Mouse (Mus musculus): ENCODE measurements around the gene Ppox. TPM values are rescaled to one million over a fixed set of nuclear protein-coding genes. Genes with fewer than 3 reads are reported as not detected.
"Not testable (repeated sequence)": the region's sequence is repeated elsewhere in the genome, so short reads cannot be mapped to it uniquely, and the experiment has no call there.

Gene Ppox
- polyA plus RNA-seq (2015; fragmentation: Nextera tagmentation; extraction: Ambion mirVana) = 49.3 and 50.6 TPM in 2 replicates

- peak; percentile 97 for ATAC-seq (ENCODE audit: borderline replicate concordance, extremely low read depth, low FRiP score, low TSS enrichment)
- H3K36me3 ChIP-seq = peaks cover 58% of the 10 kb centered on the region
- no peaks in the 10 kb centered on the region for H3K9me3 ChIP-seq
- H3K4me2 ChIP-seq = peak within 1 kb of the TSS; percentile 86
- peak within 1 kb of the TSS; percentile 75 for H3K9ac ChIP-seq
- H3K27me3 ChIP-seq = no peaks in the 10 kb centered on the region
- H3K4me3 ChIP-seq = peak within 1 kb of the TSS; percentile 80
- WGBS = under 1% methylated on average over 26 of the region's 26 CpGs
- peaks cover 18% of the 10 kb centered on the region for H3K4me1 ChIP-seq
- peak within 1 kb of the TSS; percentile 88 for H3K27ac ChIP-seq
Observed at GRCm38 (mm10) chr1:171280916-171281527, at the start of gene Ppox. TSS of gene Ppox (minus strand) at chr1:171281186.

- ATAC-seq (ENCODE audit: borderline replicate concordance, extremely low read depth, low FRiP score, low TSS enrichment) = no peak
- under 1% methylated on average over 4 of the region's 4 CpGs for WGBS
- H3K4me1 ChIP-seq = peaks cover 35% of the 10 kb centered on the region
Observed at GRCm38 (mm10) chr1:171330216-171330560, 49.2 kb upstream of the Ppox start.

GRCm38 (mm10) chr1:171329433-171330215 lies 48.6 kb upstream of the Ppox start:
- 0% methylated on average over 46 of the region's 61 CpGs for WGBS

More at GRCm38 (mm10) chr1:171330216-171330560, 49.2 kb upstream of the Ppox start:
- peak overlapping the region; percentile 76 for H3K4me2 ChIP-seq
- peak overlapping the region; percentile 99 for H3K27ac ChIP-seq
- H3K9me3 ChIP-seq = no peaks in the 10 kb centered on the region
- peak overlapping the region; percentile 93 for H3K4me3 ChIP-seq
- H3K36me3 ChIP-seq = peaks cover 6% of the 10 kb centered on the region; the same call in 1 of the 2 replicates
- H3K27me3 ChIP-seq = no peaks in the 10 kb centered on the region
- peak overlapping the region; percentile 91 for H3K9ac ChIP-seq

GRCm38 (mm10) chr1:171328839-171329432 lies 48.0 kb upstream of the Ppox start, which contains the start of gene Dedd:
TSS of gene Dedd (plus strand) at chr1:171329145.
- peak within 1 kb of the TSS; percentile 91 for H3K9ac ChIP-seq
- peak within 1 kb of the TSS; percentile 93 for H3K4me3 ChIP-seq
- peaks cover 35% of the 10 kb centered on the region for H3K4me1 ChIP-seq

More at GRCm38 (mm10) chr1:171329433-171330215, 48.6 kb upstream of the Ppox start:
- Histone ChIP-seq H3K27ac (peak overlapping the region; percentile 99), H3K27me3 (no peaks in the 10 kb centered on the region), H3K4me2 (peak overlapping the region; percentile 76), H3K36me3 (peaks cover 6% of the 10 kb centered on the region; the same call in 1 of the 2 replicates), H3K4me1 (peaks cover 35% of the 10 kb centered on the region), H3K4me3 (peak overlapping the region; percentile 93), H3K9me3 (no peaks in the 10 kb centered on the region), H3K9ac (peak overlapping the region; percentile 91)
- ATAC-seq (ENCODE audit: borderline replicate concordance, extremely low read depth, low FRiP score, low TSS enrichment) = peak; percentile 93

GRCm38 (mm10) chr1:171328244-171328643 lies 47.3 kb upstream of the Ppox start:
- Histone ChIP-seq H3K27ac (peak overlapping the region; percentile 99), H3K27me3 (no peaks in the 10 kb centered on the region), H3K4me1 (peaks cover 35% of the 10 kb centered on the region), H3K9ac (peak overlapping the region; percentile 91), H3K9me3 (no peaks in the 10 kb centered on the region), H3K4me3 (peak overlapping the region; percentile 93), H3K36me3 (peaks cover 6% of the 10 kb centered on the region; the same call in 1 of the 2 replicates), H3K4me2 (peak overlapping the region; percentile 76)
- no peak for ATAC-seq (ENCODE audit: borderline replicate concordance, extremely low read depth, low FRiP score, low TSS enrichment)
- WGBS = 15% methylated on average over 9 of the region's 9 CpGs

More at GRCm38 (mm10) chr1:171328839-171329432, 48.0 kb upstream of the Ppox start, which contains the start of gene Dedd:
- no peaks in the 10 kb centered on the region for H3K9me3 ChIP-seq
- H3K4me2 ChIP-seq = peak within 1 kb of the TSS; percentile 76
- H3K36me3 ChIP-seq = peaks cover 6% of the 10 kb centered on the region; the same call in 1 of the 2 replicates
- ATAC-seq (ENCODE audit: borderline replicate concordance, extremely low read depth, low FRiP score, low TSS enrichment) = peak; percentile 94
- peak within 1 kb of the TSS; percentile 99 for H3K27ac ChIP-seq
- no peaks in the 10 kb centered on the region for H3K27me3 ChIP-seq
- under 1% methylated on average over 48 of the region's 48 CpGs for WGBS

- H3K36me3 ChIP-seq; H3K9ac ChIP-seq; H3K9me3 ChIP-seq; H3K4me2 ChIP-seq; H3K4me3 ChIP-seq; ATAC-seq (ENCODE audit: borderline replicate concordance, extremely low read depth, low FRiP score, low TSS enrichment); H3K27me3 ChIP-seq; H3K27ac ChIP-seq: not testable (repeated sequence)
- peaks cover 28% of the 10 kb centered on the region for H3K4me1 ChIP-seq
- WGBS = 80% methylated on average over 4 of the region's 4 CpGs
Observed at GRCm38 (mm10) chr1:171326588-171326987, 45.6 kb upstream of the Ppox start.

GRCm38 (mm10) chr1:171325571-171325970 lies 44.6 kb upstream of the Ppox start:
- no peak for ATAC-seq (ENCODE audit: borderline replicate concordance, extremely low read depth, low FRiP score, low TSS enrichment)
- peaks cover 19% of the 10 kb centered on the region for H3K4me1 ChIP-seq
- no peak overlapping the region for H3K27ac ChIP-seq
- no peak overlapping the region for H3K4me3 ChIP-seq
- H3K36me3 ChIP-seq = no peaks in the 10 kb centered on the region
- 75% methylated on average over 2 of the region's 2 CpGs for WGBS
- H3K4me2 ChIP-seq = no peak overlapping the region
- H3K9me3 ChIP-seq = no peaks in the 10 kb centered on the region
- no peaks in the 10 kb centered on the region for H3K27me3 ChIP-seq
- no peak overlapping the region for H3K9ac ChIP-seq

GRCm38 (mm10) chr1:171322012-171322411 lies 41.0 kb upstream of the Ppox start:
- Histone ChIP-seq H3K27ac (no peak overlapping the region), H3K36me3 (no peaks in the 10 kb centered on the region), H3K27me3 (no peaks in the 10 kb centered on the region), H3K4me1 (peaks cover under 1% of the 10 kb centered on the region; the same call in 1 of the 2 replicates), H3K4me2 (no peak overlapping the region), H3K4me3 (no peak overlapping the region), H3K9ac (no peak overlapping the region), H3K9me3 (no peaks in the 10 kb centered on the region)
- no peak for ATAC-seq (ENCODE audit: borderline replicate concordance, extremely low read depth, low FRiP score, low TSS enrichment)
- WGBS = 71% methylated on average over 1 of the region's 1 CpGs

- no peak for ATAC-seq (ENCODE audit: borderline replicate concordance, extremely low read depth, low FRiP score, low TSS enrichment)
- Histone ChIP-seq H3K9ac (no peak overlapping the region), H3K27ac (no peak overlapping the region)
Observed at GRCm38 (mm10) chr1:171321415-171321814, 40.4 kb upstream of the Ppox start.

GRCm38 (mm10) chr1:171320151-171320550 lies 39.2 kb upstream of the Ppox start:
- Histone ChIP-seq H3K27ac (no peak overlapping the region), H3K36me3 (no peaks in the 10 kb centered on the region), H3K9me3 (no peaks in the 10 kb centered on the region), H3K4me3 (no peak overlapping the region), H3K27me3 (no peaks in the 10 kb centered on the region), H3K4me2 (no peak overlapping the region; the same call in 1 of the 2 replicates), H3K9ac (no peak overlapping the region), H3K4me1 (no peaks in the 10 kb centered on the region)
- ATAC-seq (ENCODE audit: borderline replicate concordance, extremely low read depth, low FRiP score, low TSS enrichment) = no peak
- WGBS = 25% methylated on average over 5 of the region's 5 CpGs

More at GRCm38 (mm10) chr1:171321415-171321814, 40.4 kb upstream of the Ppox start:
- Histone ChIP-seq H3K36me3 (no peaks in the 10 kb centered on the region), H3K4me1 (no peaks in the 10 kb centered on the region), H3K4me2 (no peak overlapping the region), H3K4me3 (no peak overlapping the region), H3K27me3 (no peaks in the 10 kb centered on the region), H3K9me3 (no peaks in the 10 kb centered on the region)

GRCm38 (mm10) chr1:171319748-171320147 lies 38.8 kb upstream of the Ppox start:
- H3K4me1 ChIP-seq = no peaks in the 10 kb centered on the region
- H3K27me3 ChIP-seq = no peaks in the 10 kb centered on the region
- no peak overlapping the region for H3K27ac ChIP-seq
- H3K4me3 ChIP-seq = no peak overlapping the region
- H3K4me2 ChIP-seq = no peak overlapping the region; the same call in 1 of the 2 replicates
- no peaks in the 10 kb centered on the region for H3K36me3 ChIP-seq
- no peak for ATAC-seq (ENCODE audit: borderline replicate concordance, extremely low read depth, low FRiP score, low TSS enrichment)
- H3K9ac ChIP-seq = no peak overlapping the region
- 23% methylated on average over 7 of the region's 7 CpGs for WGBS
- no peaks in the 10 kb centered on the region for H3K9me3 ChIP-seq
